Mouse (Mus musculus) thymus, adult 2 months (tissue): ENCODE data around the gene Tmem223. TPM values are rescaled to one million over a fixed set of nuclear protein-coding genes. Genes with fewer than 3 reads are reported as not detected.
A peak's percentile ranks its signal among the peaks of the same experiment; 100 is the strongest.

Source experiments
- DNase-seq: peaks from one replicate; pipeline ENCODE4 v3.0.0; 2021
- H3K27ac ChIP-seq: fragments of 200-500 bp; 2 replicates; pipeline ENCODE4 v1.5.1; 2012; ENCODE audit warnings: low read length, control low read depth; ENCODE audit not compliant: control insufficient read depth, insufficient read depth
- H3K27me3 ChIP-seq: fragments of 200-500 bp; 2 replicates; pipeline ENCODE4 v1.6.1; 2012; ENCODE audit warnings: mild to moderate bottlenecking, low read length, moderate library complexity, mixed read lengths; ENCODE audit not compliant: control insufficient read depth, insufficient read depth
- H3K36me3 ChIP-seq: fragments of 200-500 bp; 2 replicates; pipeline ENCODE4 v1.6.1; 2012; ENCODE audit warnings: mild to moderate bottlenecking, low read length, moderate library complexity; ENCODE audit not compliant: control insufficient read depth, insufficient read depth
- H3K4me1 ChIP-seq: fragments of 200-500 bp; replicated peaks from 2 replicates; pipeline ENCODE4 v1.6.1; 2012; ENCODE audit warnings: low read length; ENCODE audit not compliant: control insufficient read depth, insufficient read depth
- H3K4me3 ChIP-seq: fragments of 200-500 bp; 2 replicates; pipeline ENCODE4 v1.5.1; 2012; ENCODE audit warnings: mild to moderate bottlenecking, low read length, control low read depth, moderate library complexity; ENCODE audit not compliant: control insufficient read depth, insufficient read depth
- CTCF ChIP-seq: fragments of 200-500 bp; IDR thresholded peaks from 2 replicates; pipeline ENCODE4 v1.5.1; 2012; ENCODE audit warnings: mild to moderate bottlenecking, control low read depth, low read length, moderate library complexity, borderline replicate concordance; ENCODE audit not compliant: control insufficient read depth, poor library complexity, insufficient read depth; ENCODE audit errors: extremely low read depth
- POLR2A ChIP-seq: fragments of 200-500 bp; IDR thresholded peaks from 2 replicates; pipeline ENCODE4 v1.6.1; 2012; ENCODE audit warnings: mild to moderate bottlenecking, low read length, control low read depth, moderate library complexity; ENCODE audit not compliant: control insufficient read depth, poor library complexity, insufficient read depth; ENCODE audit errors: extremely low read depth
- WGBS: fragments of 180-500 bp; shearing (Covaris S2); methylation state at CpG from one replicate; pipeline ENCODE4 v1.1.7; 2018; 5-methylcytosine and 5-hydroxymethylcytosine counted together
- polyA plus RNA-seq: library from polyadenylated mRNA; depleted of rRNA; stranded (reverse); fragments of >200 nt; gene quantifications from 2 replicates; pipeline ENCODE4 v1.2.3, GENCODE M21; 2012

The Tmem223 gene
- polyA plus RNA-seq, 1 experiment, result 363 TPM

DNA sequence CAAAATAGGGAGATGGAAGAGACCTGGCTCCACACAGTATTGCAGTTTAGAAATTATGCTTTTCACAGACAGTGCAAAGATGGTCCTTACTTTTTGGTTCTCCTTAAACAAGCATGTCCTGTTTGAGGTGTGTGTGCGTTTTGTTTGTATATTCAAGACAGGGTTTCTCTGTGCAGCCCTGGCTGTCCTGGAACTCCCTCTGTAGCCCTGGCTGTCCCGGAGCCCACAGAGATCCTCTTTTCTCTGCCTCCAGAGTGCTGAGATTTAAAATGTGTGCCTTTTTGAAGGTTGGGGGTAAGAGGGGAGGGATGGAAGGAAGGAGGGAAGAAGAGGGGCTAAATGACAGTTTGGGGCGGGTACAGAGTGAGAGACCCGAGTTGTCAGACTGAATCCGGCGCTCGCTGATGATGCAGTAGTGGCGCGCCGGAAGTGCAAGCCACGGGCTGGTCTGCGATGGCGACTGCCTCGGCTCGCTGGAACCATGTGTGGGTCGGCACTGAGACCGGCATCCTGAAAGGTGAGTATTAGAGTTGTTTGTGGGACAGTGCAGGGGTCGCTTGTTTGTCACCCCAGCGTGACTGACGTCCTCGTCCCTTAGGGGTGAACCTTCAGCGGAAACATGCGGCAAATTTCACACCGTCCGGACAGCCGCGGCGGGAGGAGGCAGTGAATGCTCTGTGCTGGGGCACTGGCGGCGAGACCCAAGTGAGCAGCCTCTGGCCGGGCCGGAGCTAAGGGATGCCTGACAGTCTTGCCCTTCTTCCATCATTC is 35.2 kb upstream of the Tmem223 start, which contains the start of gene Wdr74:
TSS of gene Wdr74 (plus strand) at position 439 of the 771 bp plus-strand sequence.
- Histone ChIP-seq H3K4me3 (peak within 1 kb of the TSS; percentile 69), H3K4me1 (peaks cover 4% of the 10 kb centered on the region), H3K27ac (0 out of 2 replicates have a peak within 1 kb of the TSS, but pooled peaks have one; percentile 23), H3K27me3 (no peaks in the 10 kb centered on the region), H3K36me3 (no peaks in the 10 kb centered on the region; the same call in 1 of the 2 replicates)
- under 1% methylated on average over 32 of the region's 32 CpGs for WGBS
- TF ChIP-seq CTCF (no peak), POLR2A (peak; percentile 61)
- DNase-seq, result peak; percentile 90

DNA sequence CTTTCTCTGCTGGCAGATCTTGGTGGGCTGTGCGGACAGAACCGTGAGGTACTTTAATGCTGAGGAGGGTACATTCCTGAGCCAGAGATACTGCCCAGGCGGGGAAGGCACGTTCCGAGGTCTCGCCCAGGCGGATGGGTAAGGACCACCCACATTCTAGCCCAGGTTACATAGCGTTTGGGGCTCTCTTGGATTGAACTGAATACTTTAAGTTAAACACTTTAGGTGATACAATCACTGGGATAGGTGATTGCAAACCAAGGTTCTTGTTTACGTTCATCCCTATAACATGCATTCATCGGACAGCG is 34.7 kb upstream of the Tmem223 start:
- Histone ChIP-seq H3K4me3 (peak overlapping the region; percentile 69), H3K4me1 (peaks cover 8% of the 10 kb centered on the region), H3K27me3 (no peaks in the 10 kb centered on the region), H3K27ac (no peak overlapping the region), H3K36me3 (no peaks in the 10 kb centered on the region; the same call in 1 of the 2 replicates)
- no peak for TF ChIP-seq CTCF
- no peak for TF ChIP-seq POLR2A
- DNase-seq, result no peak
- WGBS, result 1% methylated on average over 11 of the region's 11 CpGs

- DNase-seq, result no peak
- peaks cover 15% of the 10 kb centered on the region for H3K4me1 ChIP-seq
- H3K27me3 ChIP-seq, result no peaks in the 10 kb centered on the region
- H3K36me3 ChIP-seq, result peaks cover 5% of the 10 kb centered on the region; the same call in 1 of the 2 replicates
- no peak for TF ChIP-seq CTCF
- no peak for TF ChIP-seq POLR2A
- no peak overlapping the region for H3K27ac ChIP-seq
- H3K4me3 ChIP-seq, result no peak overlapping the region
- 94% methylated on average over 7 of the region's 7 CpGs for whole genome bisulfite sequencing
Observed at GRCm38 (mm10) chr19:8738911-8739310, 31.9 kb upstream of the Tmem223 start.

DNA sequence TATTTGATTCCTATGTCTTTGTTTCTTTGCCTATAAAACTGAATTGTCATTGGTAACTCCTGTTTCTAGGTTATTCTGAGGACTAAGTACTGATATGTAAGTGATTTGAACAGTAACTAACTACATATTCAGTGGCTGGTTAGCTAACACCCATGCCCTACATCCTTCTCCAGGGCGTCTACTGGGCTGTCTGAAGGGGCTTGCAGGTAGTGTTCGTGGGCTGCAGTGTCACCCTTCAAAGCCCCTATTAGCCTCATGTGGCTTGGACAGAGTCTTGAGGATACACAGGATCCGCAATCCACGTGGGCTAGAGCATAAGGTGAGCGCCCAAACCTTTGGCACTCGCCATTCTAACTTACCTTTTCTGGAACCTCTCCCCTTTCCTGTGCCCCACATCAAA is 31.1 kb upstream of the Tmem223 start:
- TF ChIP-seq POLR2A (no peak), CTCF (no peak)
- peaks cover 15% of the 10 kb centered on the region for H3K4me1 ChIP-seq
- peaks cover 5% of the 10 kb centered on the region; the same call in 1 of the 2 replicates for H3K36me3 ChIP-seq
- 95% methylated on average over 6 of the region's 6 CpGs for WGBS
- no peak for DNase-seq
- no peak overlapping the region for H3K27ac ChIP-seq
- H3K4me3 ChIP-seq, result no peak overlapping the region
- H3K27me3 ChIP-seq, result no peaks in the 10 kb centered on the region

DNA sequence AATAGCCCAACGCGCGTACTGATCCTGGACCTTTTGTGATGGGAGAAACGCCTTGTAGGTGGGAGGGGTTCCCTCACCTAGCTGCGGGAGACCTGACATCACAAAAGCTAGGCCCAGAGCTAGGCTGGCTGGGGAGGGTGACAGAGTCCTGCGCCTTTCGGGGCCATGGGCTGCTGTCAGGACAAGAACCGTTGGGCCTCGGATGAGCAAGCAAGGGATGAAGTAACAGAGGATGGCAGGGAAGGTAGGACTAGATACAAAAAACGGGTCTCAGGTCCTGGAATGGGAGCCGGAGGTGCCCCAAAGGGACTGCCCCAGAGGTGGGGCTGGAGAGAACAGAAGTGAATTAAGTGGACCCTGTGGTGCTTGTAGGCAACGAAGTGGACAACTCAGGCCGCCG is 30.2 kb upstream of the Tmem223 start, which contains the start of gene 1700092M07Rik:
TSS of gene 1700092M07Rik (plus strand) at position 116 of the 400 bp plus-strand sequence.
- Histone ChIP-seq H3K4me3 (peak within 1 kb of the TSS; percentile 81), H3K27ac (peak within 1 kb of the TSS; percentile 81), H3K4me1 (peaks cover 15% of the 10 kb centered on the region), H3K36me3 (peaks cover 12% of the 10 kb centered on the region), H3K27me3 (no peaks in the 10 kb centered on the region)
- WGBS, result 83% methylated on average over 14 of the region's 14 CpGs
- no peak for DNase-seq
- no peak for TF ChIP-seq CTCF
- TF ChIP-seq POLR2A, result no peak

DNA sequence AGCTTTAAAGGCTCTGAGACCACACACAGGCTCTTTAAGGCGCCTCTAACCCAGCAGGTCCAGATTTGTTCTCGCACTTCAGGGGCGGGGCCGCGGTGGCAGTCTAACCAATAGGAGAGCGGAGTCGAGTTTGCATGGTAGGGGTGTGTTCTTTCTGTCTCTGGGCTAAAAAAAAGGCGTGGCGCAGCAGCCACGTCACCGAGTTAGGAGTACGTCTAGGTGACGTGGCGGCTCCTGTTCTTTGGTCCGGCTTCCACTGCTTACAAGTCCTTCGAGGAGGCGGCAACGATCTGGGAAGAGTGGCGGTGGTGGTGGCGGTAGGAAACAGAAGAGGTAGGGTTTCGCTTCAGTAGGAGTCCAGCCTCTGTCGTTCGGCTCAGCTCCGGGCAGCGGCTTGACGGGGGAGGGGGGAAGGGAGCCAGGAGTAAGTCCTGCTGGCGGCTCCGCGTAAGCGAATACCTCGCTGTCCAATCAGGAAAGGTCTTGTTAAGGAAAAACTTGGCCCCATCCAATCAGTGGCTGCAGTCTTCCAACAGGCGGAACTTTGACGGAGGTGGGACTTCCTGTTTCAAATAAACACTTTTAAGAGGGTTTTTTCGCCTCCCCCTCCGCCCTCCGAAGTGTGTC is 29.4 kb upstream of the Tmem223 start, which contains the start of gene Stx5a:
TSS of gene Stx5a (plus strand) at position 171 of the 627 bp plus-strand sequence.
- peak within 1 kb of the TSS; percentile 81 for H3K27ac ChIP-seq
- peak within 1 kb of the TSS; percentile 81 for H3K4me3 ChIP-seq
- H3K36me3 ChIP-seq, result peaks cover 16% of the 10 kb centered on the region
- TF ChIP-seq POLR2A, result peak; percentile 63; the same call in 1 of the 2 replicates
- peak; percentile 72 for TF ChIP-seq CTCF
- under 1% methylated on average over 36 of the region's 36 CpGs for WGBS
- no peaks in the 10 kb centered on the region for H3K27me3 ChIP-seq
- peaks cover 13% of the 10 kb centered on the region for H3K4me1 ChIP-seq
- DNase-seq, result peak; percentile 94
